Mouse (Mus musculus) olfactory bulb, adult 2 months (tissue): ENCODE measurements at regions not wholly inside any gene's neighbourhood (a gene's known extent, or its start where the extent isn't known, plus 50 kb on each side); places are given as distances from the start of the nearest gene placed in this dataset.
"Not testable (repeated sequence)": the region's sequence is repeated elsewhere in the genome, so short reads cannot be mapped to it uniquely, and the experiment has no call there.

Source experiments
- CTCF ChIP-seq: fragments of 200-500 bp; IDR thresholded peaks from 2 replicates; pipeline ENCODE4 v1.5.1; 2012; ENCODE audit warnings: low read depth, mild to moderate bottlenecking, low read length, moderate library complexity; ENCODE audit not compliant: insufficient read depth
- POLR2A ChIP-seq: fragments of 200-500 bp; IDR thresholded peaks from 2 replicates; pipeline ENCODE4 v1.6.1; 2012; ENCODE audit warnings: mild to moderate bottlenecking, low read depth, low read length, moderate library complexity; ENCODE audit not compliant: insufficient read depth

DNA sequence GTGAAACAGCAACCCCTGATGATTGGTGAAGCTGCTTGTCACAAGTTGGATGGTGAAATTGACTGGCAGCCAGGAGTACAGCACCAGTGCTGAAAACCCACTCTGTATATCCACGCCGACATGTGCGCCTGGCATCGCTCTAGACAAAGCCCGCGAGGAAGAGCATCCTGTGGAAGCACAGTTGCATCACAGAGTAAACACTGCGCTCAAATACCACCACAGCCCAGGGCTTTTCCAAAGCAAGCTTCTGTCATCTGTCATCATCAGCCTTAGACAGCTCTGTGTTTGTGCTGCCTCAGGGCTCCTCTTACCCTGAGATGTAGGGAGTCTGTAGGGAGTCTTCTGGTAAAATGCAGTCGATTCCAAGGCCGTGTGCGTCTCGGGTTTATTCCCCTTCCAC lies 134.7 kb upstream of the Rasgrp1 start:
- not testable (repeated sequence) for TF ChIP-seq POLR2A, CTCF
